Mouse (Mus musculus): ENCODE data around the gene Frmd4a. TPM values are rescaled to one million over a fixed set of nuclear protein-coding genes. Genes with fewer than 3 reads are reported as not detected.

Frmd4a gene
- polyA plus RNA-seq, 1 experiment from 2014 or later = 39.5 TPM

GRCm38 (mm10) chr2:4531533-4532197 is 514.1 kb downstream of the Frmd4a start:
- Histone ChIP-seq H3K4me2 (replicated peaks) (no peak overlapping the region), H3K4me3 (replicated peaks) (no peak overlapping the region), H3K36me3 (peaks cover 24% of the 10 kb centered on the region), H3K4me1 (0 out of 2 replicates have a peak, but pooled peaks cover 5% of the 10 kb centered on the region), H3K27ac (replicated peaks) (no peak overlapping the region), H3K9me3 (replicated peaks) (no peaks in the 10 kb centered on the region), H3K9ac (no peak overlapping the region), H3K27me3 (no peaks in the 10 kb centered on the region)
- no peak for ATAC-seq (ENCODE audit: insufficient number of reproducible peaks, low FRiP score, low TSS enrichment, low read depth)
- 88% methylated on average over 11 of the region's 11 CpGs for WGBS

- peaks cover 29% of the 10 kb centered on the region for H3K36me3 ChIP-seq
- H3K4me1 ChIP-seq = 0 out of 2 replicates have a peak, but pooled peaks cover 4% of the 10 kb centered on the region
- H3K4me2 ChIP-seq (replicated peaks) = no peak overlapping the region
- no peak for ATAC-seq (ENCODE audit: insufficient number of reproducible peaks, low FRiP score, low TSS enrichment, low read depth)
- H3K4me3 ChIP-seq (replicated peaks) = no peak overlapping the region
- H3K9me3 ChIP-seq (replicated peaks) = no peaks in the 10 kb centered on the region
- H3K27ac ChIP-seq (replicated peaks) = no peak overlapping the region
- H3K27me3 ChIP-seq = no peaks in the 10 kb centered on the region
- H3K9ac ChIP-seq = no peak overlapping the region
- WGBS = 93% methylated on average over 5 of the region's 5 CpGs
These were observed 514.7 kb downstream of the Frmd4a start for GRCm38 (mm10) chr2:4532198-4532568.

GRCm38 (mm10) chr2:4532945-4533344 is 515.4 kb downstream of the Frmd4a start:
- no peak overlapping the region for H3K27ac ChIP-seq (replicated peaks)
- no peak overlapping the region for H3K9ac ChIP-seq
- H3K9me3 ChIP-seq (replicated peaks) = no peaks in the 10 kb centered on the region
- H3K4me2 ChIP-seq (replicated peaks) = no peak overlapping the region
- H3K36me3 ChIP-seq = peaks cover 34% of the 10 kb centered on the region
- H3K27me3 ChIP-seq = no peaks in the 10 kb centered on the region
- H3K4me3 ChIP-seq (replicated peaks) = no peak overlapping the region
- H3K4me1 ChIP-seq = no peaks in the 10 kb centered on the region
- 69% methylated on average over 6 of the region's 6 CpGs for WGBS
- no peak for ATAC-seq (ENCODE audit: insufficient number of reproducible peaks, low FRiP score, low TSS enrichment, low read depth)

GRCm38 (mm10) chr2:4535187-4535864 is 517.8 kb downstream of the Frmd4a start:
- 89% methylated on average over 9 of the region's 9 CpGs for WGBS
- Histone ChIP-seq H3K9ac (no peak overlapping the region), H3K27ac (replicated peaks) (no peak overlapping the region), H3K36me3 (peaks cover 33% of the 10 kb centered on the region), H3K4me1 (no peaks in the 10 kb centered on the region), H3K4me3 (replicated peaks) (no peak overlapping the region), H3K9me3 (replicated peaks) (no peaks in the 10 kb centered on the region), H3K27me3 (no peaks in the 10 kb centered on the region), H3K4me2 (replicated peaks) (no peak overlapping the region)
- no peak for ATAC-seq (ENCODE audit: insufficient number of reproducible peaks, low FRiP score, low TSS enrichment, low read depth)

GRCm38 (mm10) chr2:4541330-4541729 is 523.8 kb downstream of the Frmd4a start:
- Histone ChIP-seq H3K9ac (no peak overlapping the region), H3K27me3 (no peaks in the 10 kb centered on the region), H3K36me3 (peaks cover 16% of the 10 kb centered on the region), H3K4me2 (replicated peaks) (no peak overlapping the region), H3K27ac (replicated peaks) (no peak overlapping the region), H3K4me3 (replicated peaks) (no peak overlapping the region), H3K9me3 (replicated peaks) (no peaks in the 10 kb centered on the region), H3K4me1 (peaks cover 31% of the 10 kb centered on the region)
- no peak for ATAC-seq (ENCODE audit: insufficient number of reproducible peaks, low FRiP score, low TSS enrichment, low read depth)
- 34% methylated on average over 4 of the region's 4 CpGs for WGBS

GRCm38 (mm10) chr2:4541844-4542628 is 524.5 kb downstream of the Frmd4a start:
- ATAC-seq (ENCODE audit: insufficient number of reproducible peaks, low FRiP score, low TSS enrichment, low read depth) = no peak

GRCm38 (mm10) chr2:4542629-4543416 is 525.3 kb downstream of the Frmd4a start:
- WGBS = 51% methylated on average over 11 of the region's 11 CpGs
- no peak for ATAC-seq (ENCODE audit: insufficient number of reproducible peaks, low FRiP score, low TSS enrichment, low read depth)
- H3K27ac ChIP-seq (replicated peaks) = no peak overlapping the region

More at GRCm38 (mm10) chr2:4541844-4542628, 524.5 kb downstream of the Frmd4a start:
- peaks cover 11% of the 10 kb centered on the region; the same call in 1 of the 2 replicates for H3K36me3 ChIP-seq
- WGBS = 34% methylated on average over 11 of the region's 11 CpGs
- H3K4me2 ChIP-seq (replicated peaks) = no peak overlapping the region
- H3K27ac ChIP-seq (replicated peaks) = 0 out of 2 replicates have a peak overlapping the region, but pooled peaks have one; percentile 39
- H3K4me1 ChIP-seq = peaks cover 37% of the 10 kb centered on the region
- H3K4me3 ChIP-seq (replicated peaks) = no peak overlapping the region
- no peaks in the 10 kb centered on the region for H3K27me3 ChIP-seq
- no peaks in the 10 kb centered on the region for H3K9me3 ChIP-seq (replicated peaks)
- H3K9ac ChIP-seq = no peak overlapping the region

GRCm38 (mm10) chr2:4543417-4543775 is 525.9 kb downstream of the Frmd4a start:
- 0 out of 2 replicates have a peak, but pooled peaks cover 1% of the 10 kb centered on the region for H3K36me3 ChIP-seq

More at GRCm38 (mm10) chr2:4542629-4543416, 525.3 kb downstream of the Frmd4a start:
- H3K36me3 ChIP-seq = 0 out of 2 replicates have a peak, but pooled peaks cover 5% of the 10 kb centered on the region
- H3K9ac ChIP-seq = no peak overlapping the region
- no peak overlapping the region for H3K4me2 ChIP-seq (replicated peaks)
- H3K9me3 ChIP-seq (replicated peaks) = no peaks in the 10 kb centered on the region
- H3K27me3 ChIP-seq = no peaks in the 10 kb centered on the region
- no peak overlapping the region for H3K4me3 ChIP-seq (replicated peaks)
- H3K4me1 ChIP-seq = peaks cover 37% of the 10 kb centered on the region

GRCm38 (mm10) chr2:4544360-4544759 is 526.8 kb downstream of the Frmd4a start:
- 61% methylated on average over 5 of the region's 5 CpGs for WGBS
- Histone ChIP-seq H3K36me3 (no peaks in the 10 kb centered on the region), H3K27ac (replicated peaks) (no peak overlapping the region), H3K9ac (no peak overlapping the region), H3K9me3 (replicated peaks) (no peaks in the 10 kb centered on the region), H3K4me1 (peaks cover 37% of the 10 kb centered on the region), H3K4me2 (replicated peaks) (no peak overlapping the region), H3K4me3 (replicated peaks) (no peak overlapping the region), H3K27me3 (no peaks in the 10 kb centered on the region)
- ATAC-seq (ENCODE audit: insufficient number of reproducible peaks, low FRiP score, low TSS enrichment, low read depth) = no peak

More at GRCm38 (mm10) chr2:4543417-4543775, 525.9 kb downstream of the Frmd4a start:
- no peak overlapping the region for H3K27ac ChIP-seq (replicated peaks)
- WGBS = 7% methylated on average over 1 of the region's 1 CpGs
- H3K4me2 ChIP-seq (replicated peaks) = no peak overlapping the region
- peaks cover 37% of the 10 kb centered on the region for H3K4me1 ChIP-seq
- no peaks in the 10 kb centered on the region for H3K27me3 ChIP-seq
- ATAC-seq (ENCODE audit: insufficient number of reproducible peaks, low FRiP score, low TSS enrichment, low read depth) = no peak
- H3K4me3 ChIP-seq (replicated peaks) = no peak overlapping the region
- H3K9me3 ChIP-seq (replicated peaks) = no peaks in the 10 kb centered on the region
- no peak overlapping the region for H3K9ac ChIP-seq

GRCm38 (mm10) chr2:4545261-4545660 is 527.7 kb downstream of the Frmd4a start:
- 88% methylated on average over 6 of the region's 6 CpGs for WGBS
- H3K9ac ChIP-seq = no peak overlapping the region

More at GRCm38 (mm10) chr2:4545261-4545660, 527.7 kb downstream of the Frmd4a start:
- H3K36me3 ChIP-seq = no peaks in the 10 kb centered on the region
- no peaks in the 10 kb centered on the region for H3K27me3 ChIP-seq
- ATAC-seq (ENCODE audit: insufficient number of reproducible peaks, low FRiP score, low TSS enrichment, low read depth) = no peak
- peaks cover 46% of the 10 kb centered on the region for H3K4me1 ChIP-seq
- no peak overlapping the region for H3K4me2 ChIP-seq (replicated peaks)
- H3K4me3 ChIP-seq (replicated peaks) = no peak overlapping the region
- H3K27ac ChIP-seq (replicated peaks) = no peak overlapping the region
- no peaks in the 10 kb centered on the region for H3K9me3 ChIP-seq (replicated peaks)
